Comparison of ENCODE assay signal across 8 mouse cellular contexts in the genomic region with DNA sequence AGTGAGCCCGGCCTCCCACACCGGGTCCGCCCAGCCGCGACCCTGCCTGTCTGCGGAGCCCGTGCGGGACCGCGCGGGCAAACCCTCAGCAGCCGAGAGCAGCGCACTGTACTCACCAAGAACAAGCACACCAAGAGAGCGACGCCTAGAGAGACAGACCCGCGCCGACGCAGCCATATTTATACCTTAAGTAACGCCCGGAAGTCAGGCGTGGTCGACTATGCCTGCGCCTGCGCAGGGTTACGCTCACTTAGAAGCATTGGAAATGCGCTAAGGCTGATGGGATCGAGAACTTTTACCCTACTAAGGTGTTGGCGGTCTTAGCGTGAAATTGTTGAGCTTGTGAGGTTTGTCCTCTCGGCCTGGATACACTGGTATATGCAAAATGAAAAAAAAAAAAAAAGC. TPM values are rescaled to one million over a fixed set of nuclear protein-coding genes. Genes with fewer than 3 reads are reported as not detected.
A peak's percentile ranks its signal among the peaks of the same experiment; 100 is the strongest.
DNase-seq lines count a peak whose midpoint lies in the region; ATAC-seq lines count a peak whose summit lies in the region.

A gene (minus strand): TSS at position 125 of the 405 bp plus-strand sequence.

- peak within 1 kb of the TSS; percentile 89 for H3K4me2 ChIP-seq in heart, embryonic 16.5 days (ENCODE audit: low read depth, low read length)
- peak within 1 kb of the TSS; percentile 81 for H3K4me2 ChIP-seq in liver, embryonic 15.5 days
- H3K4me2 ChIP-seq in neural tube, embryonic 12.5 days (replicated peaks) = peak within 1 kb of the TSS; percentile 86

- H3K4me3 ChIP-seq in forebrain, embryonic 10.5 days = peak within 1 kb of the TSS; percentile 78
- peak within 1 kb of the TSS; percentile 95 for H3K4me3 ChIP-seq in heart, embryonic 16.5 days (ENCODE audit: low read length)
- peak within 1 kb of the TSS; percentile 82 for H3K4me3 ChIP-seq in liver, embryonic 15.5 days (replicated peaks)
- H3K4me3 ChIP-seq in neural tube, embryonic 12.5 days = peak within 1 kb of the TSS; percentile 78

- WGBS in forebrain, embryonic 10.5 days = 0% methylated on average over 31 of the region's 31 CpGs
- WGBS in heart, embryonic 16.5 days = 1% methylated on average over 31 of the region's 31 CpGs
- WGBS in liver, embryonic 15.5 days (ENCODE audit: insufficient replicate concordance) = under 1% methylated on average over 31 of the region's 31 CpGs
- under 1% methylated on average over 31 of the region's 31 CpGs for WGBS in neural tube, embryonic 12.5 days

- peaks cover 57% of the 10 kb centered on the region for H3K36me3 ChIP-seq in forebrain, embryonic 10.5 days (replicated peaks)
- peaks cover 35% of the 10 kb centered on the region for H3K36me3 ChIP-seq in heart, embryonic 16.5 days (ENCODE audit: control insufficient read depth, insufficient read depth)
- peaks cover 46% of the 10 kb centered on the region for H3K36me3 ChIP-seq in liver, embryonic 15.5 days (replicated peaks)
- H3K36me3 ChIP-seq in neural tube, embryonic 12.5 days = peaks cover 23% of the 10 kb centered on the region

- ATAC-seq in heart, embryonic 16.5 days (replicated peaks; ENCODE audit: extremely low read depth, insufficient read depth, low FRiP score) = peak; percentile 92
- peak; percentile 81 for ATAC-seq in liver, embryonic 15.5 days (ENCODE audit: insufficient read depth)
- ATAC-seq in neural tube, embryonic 12.5 days (ENCODE audit: low FRiP score, low read depth) = peak; percentile 79

- H3K9me3 ChIP-seq in forebrain, embryonic 10.5 days = no peaks in the 10 kb centered on the region
- no peaks in the 10 kb centered on the region for H3K9me3 ChIP-seq in heart, embryonic 16.5 days (replicated peaks; ENCODE audit: control insufficient read depth, low read length)
- no peaks in the 10 kb centered on the region for H3K9me3 ChIP-seq in liver, embryonic 15.5 days (replicated peaks)
- no peaks in the 10 kb centered on the region for H3K9me3 ChIP-seq in neural tube, embryonic 12.5 days

- peak; percentile 91 to 92 for DNase-seq in CD8-positive naive resting alpha-beta T cell, adult 2 months (ENCODE audit: low read depth in 2 of 2, low spot score in 2 of 2)
- peak; percentile 94 for DNase-seq in c-Kit-positive CD71-negative TER-119-negative erythroid progenitor cells, embryonic 14.5 days (ENCODE audit: low read depth)
- peak; percentile 91 for DNase-seq in forebrain, embryonic 10.5 days (ENCODE audit: extremely low spot score, low spot score)
- DNase-seq in kidney, postnatal 36 days = peak; percentile 93 to 95
- DNase-seq in telencephalon, adult 2 months (ENCODE audit: low read depth, low spot score) = peak; percentile 93

- H3K27ac ChIP-seq in forebrain, embryonic 10.5 days = peak within 1 kb of the TSS; percentile 92
- H3K27ac ChIP-seq in heart, embryonic 16.5 days (ENCODE audit: low read length) = peak within 1 kb of the TSS; percentile 98
- H3K27ac ChIP-seq in liver, embryonic 15.5 days (replicated peaks) = peak within 1 kb of the TSS; percentile 94
- peak within 1 kb of the TSS; percentile 80 for H3K27ac ChIP-seq in neural tube, embryonic 12.5 days

- H3K9ac ChIP-seq in heart, embryonic 16.5 days (ENCODE audit: low read length) = peak within 1 kb of the TSS; percentile 98
- peak within 1 kb of the TSS; percentile 88 for H3K9ac ChIP-seq in liver, embryonic 15.5 days
- H3K9ac ChIP-seq in neural tube, embryonic 12.5 days = peak within 1 kb of the TSS; percentile 82

- peaks cover 22% of the 10 kb centered on the region for H3K4me1 ChIP-seq in forebrain, embryonic 10.5 days
- peaks cover 18% of the 10 kb centered on the region for H3K4me1 ChIP-seq in heart, embryonic 16.5 days (ENCODE audit: control insufficient read depth, insufficient read depth, low read length)
- H3K4me1 ChIP-seq in liver, embryonic 15.5 days (replicated peaks) = peaks cover 67% of the 10 kb centered on the region
- H3K4me1 ChIP-seq in neural tube, embryonic 12.5 days = peaks cover 9% of the 10 kb centered on the region; the same call in 1 of the 2 replicates

- H3K27me3 ChIP-seq in forebrain, embryonic 10.5 days (ENCODE audit: poor library complexity, severe bottlenecking) = no peaks in the 10 kb centered on the region
- H3K27me3 ChIP-seq in heart, embryonic 16.5 days (ENCODE audit: control insufficient read depth, insufficient read depth, low read length) = no peaks in the 10 kb centered on the region
- H3K27me3 ChIP-seq in liver, embryonic 15.5 days = no peaks in the 10 kb centered on the region
- no peaks in the 10 kb centered on the region for H3K27me3 ChIP-seq in neural tube, embryonic 12.5 days (replicated peaks)

RNA-seq across cellular contexts. Expression of the gene that starts here (rescaled TPM):
- 193 and 194 TPM in 2 replicates for polyA plus RNA-seq in forebrain, embryonic 10.5 days (2016; fragmentation: Nextera tagmentation; extraction: Ambion mirVana)
- polyA plus RNA-seq in heart, embryonic 16.5 days (2015; fragmentation: Nextera tagmentation; extraction: Ambion mirVana) = 41.7 and 44.4 TPM in 2 replicates
- polyA plus RNA-seq in liver, embryonic 15.5 days (2015; fragmentation: Nextera tagmentation; extraction: Ambion mirVana) = 48.0 and 54.5 TPM in 2 replicates
- 71.0 and 75.8 TPM in 2 replicates for polyA plus RNA-seq in neural tube, embryonic 12.5 days (2016; fragmentation: Nextera tagmentation; extraction: Ambion mirVana)

Comparison
In these comparisons a context has a peak if more than half of its experiments do, and no peak if none do; other contexts are left out.
1. Peak in every context shown above with its lines: DNase-seq, ATAC-seq, H3K4me3 ChIP-seq and H3K27ac ChIP-seq.